Mouse (Mus musculus) induced T-regulatory cell, adult 2 months (primary cell): ENCODE measurements around the gene Hivep2.

Experiments
- DNase-seq: peaks from one replicate; pipeline ENCODE4 v3.0.0-alpha.2; 2012; ENCODE audit warnings: low read depth

Gene Hivep2

DNA sequence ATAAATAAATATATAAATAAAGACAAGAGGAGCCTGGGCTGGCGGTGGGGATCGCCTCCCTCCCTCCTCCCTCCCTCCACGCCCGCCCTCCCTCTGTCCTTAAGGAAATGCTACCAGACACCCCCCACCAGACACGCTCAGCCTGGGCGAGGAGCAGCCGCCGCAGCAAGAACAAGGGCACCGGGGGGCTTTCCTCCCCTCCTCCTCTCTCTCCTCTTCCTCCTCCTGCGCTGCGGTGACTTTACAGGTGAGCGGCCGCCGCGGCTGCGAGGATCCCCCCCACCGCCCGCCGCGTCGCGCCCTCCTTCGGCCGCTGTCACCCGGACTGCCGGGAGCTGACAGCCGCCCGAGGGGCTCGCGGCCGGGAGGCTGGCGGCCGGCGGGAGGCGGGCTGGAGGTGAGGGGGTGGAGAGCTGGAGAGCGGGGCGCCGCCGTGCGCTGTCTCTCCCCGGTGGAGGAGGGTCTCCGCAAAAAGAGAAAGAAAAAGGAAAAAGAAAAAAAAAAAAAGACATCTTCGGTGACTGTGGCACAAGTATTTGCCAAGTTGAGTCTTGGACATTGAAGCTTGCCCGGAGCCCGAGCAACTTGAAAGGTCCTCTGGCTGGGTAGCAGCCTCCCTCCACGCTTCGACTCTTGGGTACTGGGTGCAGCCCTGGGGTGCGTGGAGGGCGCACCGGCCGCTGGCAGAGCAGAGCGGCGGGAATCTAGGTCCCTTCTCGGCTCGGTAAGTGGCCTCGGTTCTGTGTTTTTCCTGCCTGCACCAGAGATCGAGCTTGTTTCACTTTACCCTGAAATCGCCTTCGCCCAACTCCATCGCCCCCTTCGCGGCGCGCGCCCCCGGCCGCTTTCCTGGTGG is at the start of gene Hivep2:
Gene Hivep2 (plus strand): TSS at position 102 of the 856 bp plus-strand sequence.
- no peak for DNase-seq

GRCm38 (mm10) chr10:13916645-13917342 is 49.1 kb upstream of the Hivep2 start:
- DNase-seq, result no peak

- no peak for DNase-seq
Observed at GRCm38 (mm10) chr10:13921641-13922385, 44.1 kb upstream of the Hivep2 start.

- DNase-seq, result no peak
Observed at GRCm38 (mm10) chr10:13929306-13929705, 36.6 kb upstream of the Hivep2 start.

DNA sequence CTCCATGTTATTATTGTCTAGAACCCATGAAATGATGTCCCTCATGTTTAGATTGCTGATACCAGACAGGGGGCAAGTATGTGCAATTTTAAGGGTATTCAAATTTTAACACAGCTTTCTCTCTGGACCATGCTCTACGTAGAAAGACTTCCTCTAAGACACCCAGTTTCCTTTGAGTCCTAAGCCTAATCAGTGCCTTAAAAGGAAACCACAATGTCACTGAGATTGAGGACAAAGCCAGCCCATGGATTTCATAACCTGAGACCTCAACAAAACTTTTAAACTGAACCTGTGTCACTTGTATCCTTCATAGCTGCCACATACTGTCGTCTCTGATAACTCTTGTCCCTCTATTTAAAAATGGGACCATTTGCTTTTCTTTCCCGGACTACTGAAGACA is 33.7 kb upstream of the Hivep2 start:
- no peak for DNase-seq

GRCm38 (mm10) chr10:13933320-13933719 is 32.6 kb upstream of the Hivep2 start:
- DNase-seq, result no peak

- no peak for DNase-seq
Observed at GRCm38 (mm10) chr10:13935646-13936045, 30.2 kb upstream of the Hivep2 start.

- DNase-seq, result no peak
Observed at GRCm38 (mm10) chr10:13941406-13941805, 24.5 kb upstream of the Hivep2 start.

DNA sequence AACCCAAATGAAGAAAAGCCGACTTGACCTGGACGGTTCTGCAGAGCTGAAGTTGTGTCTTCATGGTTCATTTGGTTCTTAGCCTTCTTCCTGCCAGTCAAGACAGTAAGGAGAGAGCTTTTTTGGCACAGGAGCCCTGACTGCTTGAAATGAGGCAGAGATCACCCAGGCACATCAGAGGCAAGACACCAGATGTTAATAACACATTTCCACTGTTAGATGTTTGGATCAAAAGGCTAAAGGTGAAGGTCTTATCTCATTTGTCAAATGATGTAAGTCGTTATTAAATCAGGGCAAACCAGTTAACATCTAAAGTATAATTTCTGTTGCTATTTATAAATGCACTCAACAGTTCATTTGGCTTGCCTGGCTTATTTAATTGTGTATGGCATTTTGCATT is 22.2 kb upstream of the Hivep2 start:
- DNase-seq, result no peak

- DNase-seq, result no peak
Observed at GRCm38 (mm10) chr10:13946498-13946897, 19.4 kb upstream of the Hivep2 start.

- no peak for DNase-seq
Observed at GRCm38 (mm10) chr10:13962965-13963364, 2.9 kb upstream of the Hivep2 start.

DNA sequence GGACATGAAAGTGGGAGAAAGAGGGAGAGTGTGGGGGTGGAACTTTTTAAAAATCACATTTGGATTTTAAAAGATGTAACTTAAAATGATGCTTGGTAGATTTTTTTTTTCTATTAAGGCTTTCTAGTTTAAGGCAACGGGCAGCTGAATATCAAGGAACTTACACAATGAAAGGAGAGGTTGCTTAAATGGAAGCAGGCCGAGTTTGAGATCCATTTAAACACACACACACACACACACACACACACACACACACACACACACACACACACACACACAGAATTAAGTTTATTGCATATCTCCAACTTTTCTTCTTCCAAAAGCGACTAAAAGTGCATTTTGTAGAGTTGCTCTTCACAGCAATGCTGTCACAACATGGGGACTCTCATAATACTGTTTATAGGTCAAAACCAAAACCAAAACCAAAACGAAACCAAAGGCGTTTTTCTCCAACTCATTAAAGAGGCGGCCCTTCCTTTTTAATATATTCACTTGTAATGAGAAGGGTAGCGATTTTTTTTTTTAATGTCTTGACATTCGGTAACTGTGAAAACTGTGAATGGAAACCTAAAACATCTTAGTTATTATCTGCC is 1.9 kb upstream of the Hivep2 start:
- DNase-seq, result no peak

- peak; percentile 91 for DNase-seq
Observed at GRCm38 (mm10) chr10:13964501-13965281, 1.2 kb upstream of the Hivep2 start.

DNA sequence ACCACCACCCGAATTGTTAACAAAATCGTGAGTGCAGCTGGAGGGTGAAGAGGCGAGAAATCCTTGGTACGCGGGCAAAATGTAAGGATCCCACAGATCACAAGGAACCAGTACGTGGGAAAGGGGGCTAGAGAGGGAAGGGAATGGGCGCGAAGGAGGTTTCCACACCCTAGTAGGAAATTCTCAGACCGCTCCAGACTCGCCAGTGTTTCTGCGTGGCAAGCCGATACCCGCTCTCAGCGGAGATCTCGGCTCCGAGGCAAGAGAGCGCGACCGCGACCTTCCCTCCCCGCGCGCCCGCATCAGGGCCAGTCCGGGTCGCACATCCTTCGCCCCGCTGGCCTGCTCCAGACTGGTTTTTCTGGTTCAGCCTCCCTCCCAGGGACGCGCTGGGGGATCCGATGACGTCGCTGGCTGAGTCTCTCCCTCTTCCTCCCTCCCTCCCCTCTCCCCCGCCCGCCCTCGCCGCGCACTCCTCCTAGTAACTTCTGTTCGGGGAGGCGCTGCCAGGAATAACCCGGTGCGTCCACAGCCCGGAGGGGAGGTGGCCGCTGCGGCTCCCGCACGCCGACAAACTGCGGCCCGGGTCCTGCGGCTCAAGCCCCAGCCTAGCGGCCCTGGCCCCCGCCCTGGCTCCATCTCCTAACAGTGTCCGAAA is 430 bp upstream of the Hivep2 start:
- DNase-seq, result peak; percentile 90

DNA sequence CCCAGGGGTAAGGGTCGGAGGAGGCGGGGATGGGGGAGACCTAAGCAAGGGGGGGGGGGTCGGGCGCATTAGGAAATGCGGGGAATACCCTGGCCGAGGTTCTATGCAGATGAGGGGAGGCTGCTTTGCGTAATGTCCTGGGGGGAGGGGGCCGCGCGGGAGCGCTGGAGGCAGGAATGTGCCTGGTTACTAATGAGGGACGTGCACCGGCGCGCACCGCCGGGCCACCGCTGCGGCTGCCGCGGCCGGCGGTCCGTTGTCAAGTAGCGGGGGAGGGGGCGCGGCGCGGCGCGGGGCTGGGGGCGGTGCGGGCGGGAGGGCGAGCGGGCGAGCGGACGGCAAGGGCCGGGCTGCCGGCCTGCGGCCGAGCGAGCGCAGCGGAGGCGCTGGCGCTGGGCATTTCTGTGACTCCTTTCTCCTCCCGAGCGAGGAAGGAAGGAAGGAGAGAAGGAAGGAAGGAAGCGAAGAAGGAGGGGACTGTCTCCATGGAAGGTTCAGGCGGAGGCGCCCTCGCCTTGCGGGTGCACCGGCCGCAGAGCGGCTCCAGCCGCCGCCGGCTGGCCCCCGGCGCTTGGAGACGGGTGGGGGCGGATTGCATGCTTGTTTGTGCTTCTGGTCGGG is 1.1 kb downstream of the Hivep2 start:
- peak; percentile 88 for DNase-seq

GRCm38 (mm10) chr10:13967451-13968233 is 1.8 kb downstream of the Hivep2 start:
- DNase-seq, result peak; percentile 93

DNA sequence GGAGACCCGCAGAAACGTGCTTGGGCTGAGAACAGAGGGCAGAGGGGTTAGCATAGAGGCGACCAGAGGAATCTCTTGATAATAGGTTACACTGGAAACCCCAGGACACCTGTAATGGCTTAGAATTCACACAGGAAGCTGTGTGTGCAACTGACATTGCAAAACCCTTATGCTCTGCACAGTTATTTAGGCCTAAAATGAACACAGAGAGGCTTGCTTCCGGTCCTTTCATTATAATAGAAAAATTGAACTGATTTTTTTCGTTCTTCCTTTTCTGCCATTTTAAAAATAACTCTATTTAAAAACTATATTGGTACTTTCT is 2.3 kb downstream of the Hivep2 start:
- peak; percentile 84 for DNase-seq

GRCm38 (mm10) chr10:13968989-13969388 is 3.1 kb downstream of the Hivep2 start:
- DNase-seq, result peak; percentile 79

DNA sequence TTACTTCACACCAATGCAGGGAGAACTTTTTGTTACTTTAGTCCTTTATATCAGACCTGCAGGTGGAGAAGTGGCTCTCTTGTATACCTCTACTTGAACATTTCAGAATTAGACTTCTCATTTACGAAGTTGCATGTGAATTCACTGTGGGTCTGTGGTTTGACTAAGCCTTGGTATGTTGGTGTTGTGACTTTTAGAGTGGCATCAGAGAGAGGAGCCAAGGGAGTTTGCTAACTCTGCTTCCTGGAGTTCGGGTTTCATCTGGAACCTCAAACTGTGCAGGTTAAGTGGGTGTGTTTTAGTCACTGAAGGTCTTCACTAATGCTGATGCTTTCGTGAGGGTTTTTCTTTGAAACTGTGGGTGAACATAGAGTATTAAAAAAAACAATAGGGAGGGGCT is 4.4 kb downstream of the Hivep2 start:
- DNase-seq, result peak; percentile 70

GRCm38 (mm10) chr10:13971268-13971667 is 5.4 kb downstream of the Hivep2 start:
- no peak for DNase-seq
